Mouse (Mus musculus) testis, adult 2 months (tissue): Measurements from ENCODE around the gene Dydc1.

Source experiments
- CTCF ChIP-seq: fragments of 200-500 bp; IDR thresholded peaks from 2 replicates; pipeline ENCODE4 v1.5.1; 2012; ENCODE audit warnings: low read depth, mild to moderate bottlenecking, inconsistent platforms, low read length, moderate library complexity; ENCODE audit not compliant: control insufficient read depth, insufficient read depth, insufficient replicate concordance
- POLR2A ChIP-seq: fragments of 200-500 bp; IDR thresholded peaks from 2 replicates; pipeline ENCODE4 v1.6.1; 2012; ENCODE audit warnings: low read depth, mild to moderate bottlenecking, inconsistent platforms, low read length, moderate library complexity; ENCODE audit not compliant: control insufficient read depth

DNA sequence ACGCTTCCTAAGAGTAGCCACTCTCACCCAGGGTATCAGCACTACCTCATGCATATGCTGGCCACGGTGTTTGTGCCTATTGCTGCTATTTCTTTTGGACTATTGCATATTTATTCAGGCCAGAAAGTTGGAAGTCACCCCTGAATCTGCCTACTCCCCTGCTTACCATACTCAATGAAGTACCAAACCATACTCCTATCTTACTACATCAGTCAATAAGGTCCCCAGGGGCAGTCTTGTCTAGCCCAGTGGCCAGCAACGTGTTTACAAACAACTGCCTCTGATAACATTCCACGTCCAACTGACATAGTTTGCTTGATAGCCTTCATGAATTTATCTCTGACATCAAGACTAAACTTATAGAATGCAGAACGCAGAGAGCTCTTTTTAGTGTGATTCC is 28.5 kb downstream of the Dydc1 start:
- no peak for TF ChIP-seq POLR2A
- TF ChIP-seq CTCF = no peak
